Comparison of ENCODE assay signal across 12 mouse cellular contexts in genomic region chr4:46781109-46781508, GRCm38 (mm10).
DNase-seq lines count a peak whose midpoint lies in the region; ATAC-seq and TF ChIP-seq lines count a peak whose summit lies in the region.
"Had no signal": no experiment of that assay in that cellular context is flagged by ENCODE, and none has a peak within 500 bp of the region (broad histone marks: within the 10 kb centered on the region; RNA-seq: fewer than 3 reads in every experiment).

No protein-coding gene starts in this region.

- H3K36me3 ChIP-seq in forebrain, postnatal 0 days (ENCODE audit: insufficient read depth), result no peaks in the 10 kb centered on the region
- H3K36me3 ChIP-seq in forebrain, embryonic 16.5 days (ENCODE audit: control insufficient read depth, insufficient read depth), result no peaks in the 10 kb centered on the region
- no peaks in the 10 kb centered on the region for H3K36me3 ChIP-seq in kidney, embryonic 16.5 days (ENCODE audit: insufficient read depth, low read length)
- H3K36me3 ChIP-seq: lung, embryonic 15.5 days; neural tube, embryonic 12.5 days had no signal

- no peaks in the 10 kb centered on the region for H3K27me3 ChIP-seq in forebrain, postnatal 0 days (ENCODE audit: insufficient read depth, low read length)
- no peaks in the 10 kb centered on the region for H3K27me3 ChIP-seq in forebrain, embryonic 16.5 days (replicated peaks; ENCODE audit: control insufficient read depth, insufficient read depth, low read length)
- H3K27me3 ChIP-seq in kidney, embryonic 16.5 days (ENCODE audit: insufficient read depth, low read length), result no peaks in the 10 kb centered on the region
- H3K27me3 ChIP-seq: lung, embryonic 15.5 days; neural tube, embryonic 12.5 days had no signal

- ATAC-seq in forebrain, postnatal 0 days, result no peak
- no peak for ATAC-seq in forebrain, embryonic 16.5 days
- ATAC-seq in kidney, embryonic 16.5 days (ENCODE audit: low FRiP score, low TSS enrichment), result no peak

- no peak overlapping the region for H3K9ac ChIP-seq in forebrain, postnatal 0 days
- no peak overlapping the region for H3K9ac ChIP-seq in forebrain, embryonic 16.5 days (replicated peaks; ENCODE audit: low read depth, low read length)
- no peak overlapping the region for H3K9ac ChIP-seq in kidney, embryonic 16.5 days (replicated peaks; ENCODE audit: low read length)
- H3K9ac ChIP-seq: lung, embryonic 15.5 days; neural tube, embryonic 12.5 days had no signal

- no peak overlapping the region for H3K27ac ChIP-seq in forebrain, postnatal 0 days (ENCODE audit: low read depth, low read length)
- H3K27ac ChIP-seq in forebrain, embryonic 16.5 days (ENCODE audit: low read length), result no peak overlapping the region
- no peak overlapping the region for H3K27ac ChIP-seq in embryonic fibroblast, embryonic 13.5 days (ENCODE audit: insufficient read depth, low read length)
- H3K27ac ChIP-seq in kidney, embryonic 16.5 days (ENCODE audit: low read length), result no peak overlapping the region
- H3K27ac ChIP-seq: lung, embryonic 15.5 days; neural tube, embryonic 12.5 days had no signal

- no peak overlapping the region for H3K4me3 ChIP-seq in forebrain, postnatal 0 days (ENCODE audit: low read depth, low read length)
- H3K4me3 ChIP-seq in forebrain, embryonic 16.5 days (replicated peaks; ENCODE audit: low read length), result no peak overlapping the region
- H3K4me3 ChIP-seq in embryonic fibroblast, embryonic 13.5 days (ENCODE audit: insufficient read depth, low read length), result no peak overlapping the region
- H3K4me3 ChIP-seq in kidney, embryonic 16.5 days (ENCODE audit: low read length), result no peak overlapping the region
- H3K4me3 ChIP-seq: lung, embryonic 15.5 days; neural tube, embryonic 12.5 days had no signal

- 64% methylated on average over 6 of the region's 6 CpGs for WGBS in forebrain, postnatal 0 days
- WGBS in forebrain, embryonic 16.5 days, result 69% methylated on average over 6 of the region's 6 CpGs
- WGBS in kidney, embryonic 16.5 days, result 64% methylated on average over 6 of the region's 6 CpGs

- peak; percentile 46; the same call in 1 of the 2 replicates for TF ChIP-seq CTCF in forebrain, postnatal 0 days (IDR thresholded peaks at IDR 0.05; ENCODE audit: low read depth)
- TF ChIP-seq CTCF in embryonic fibroblast, embryonic 13.5 days (IDR thresholded peaks at IDR 0.05; ENCODE audit: borderline replicate concordance, insufficient read depth, low read length), result peak; percentile 23; the same call in 1 of the 2 replicates

- no peak overlapping the region for H3K4me2 ChIP-seq in forebrain, postnatal 0 days (ENCODE audit: low read depth)
- no peak overlapping the region for H3K4me2 ChIP-seq in forebrain, embryonic 16.5 days (ENCODE audit: low read length)
- H3K4me2 ChIP-seq in kidney, embryonic 16.5 days (replicated peaks; ENCODE audit: low read depth, low read length), result no peak overlapping the region
- H3K4me2 ChIP-seq: lung, embryonic 15.5 days; neural tube, embryonic 12.5 days had no signal

- no peaks in the 10 kb centered on the region for H3K9me3 ChIP-seq in forebrain, postnatal 0 days (ENCODE audit: low read length)
- H3K9me3 ChIP-seq in forebrain, embryonic 16.5 days (ENCODE audit: control insufficient read depth, low read length), result no peaks in the 10 kb centered on the region
- H3K9me3 ChIP-seq in kidney, embryonic 16.5 days (ENCODE audit: low read length), result no peaks in the 10 kb centered on the region; the same call in 1 of the 2 replicates
- H3K9me3 ChIP-seq: lung, embryonic 15.5 days had no signal

- no peak for TF ChIP-seq POLR2A in embryonic fibroblast, embryonic 13.5 days (IDR thresholded peaks at IDR 0.05; ENCODE audit: low read depth, low read length)

- DNase-seq in forebrain, postnatal 0 days, result no peak
- peak; percentile 30 for DNase-seq in right cerebral cortex, postnatal 4 days
- DNase-seq in right cerebral cortex, postnatal 36 days (ENCODE audit: low spot score in 2 of 2), result no peak
- peak; percentile 46 for DNase-seq in thymus, postnatal 14 days
- no peak for DNase-seq in cerebellum, adult 9-11 months
- DNase-seq: gastrocnemius, postnatal 36 days; kidney, adult 9 months had no signal

- no peaks in the 10 kb centered on the region for H3K4me1 ChIP-seq in forebrain, postnatal 0 days (ENCODE audit: insufficient read depth)
- no peaks in the 10 kb centered on the region for H3K4me1 ChIP-seq in forebrain, embryonic 16.5 days (replicated peaks; ENCODE audit: control insufficient read depth, insufficient read depth, low read length)
- no peaks in the 10 kb centered on the region for H3K4me1 ChIP-seq in embryonic fibroblast, embryonic 13.5 days (ENCODE audit: control insufficient read depth, insufficient read depth, low read length)
- no peaks in the 10 kb centered on the region for H3K4me1 ChIP-seq in kidney, embryonic 16.5 days (ENCODE audit: insufficient read depth, low read length)
- H3K4me1 ChIP-seq: lung, embryonic 15.5 days; neural tube, embryonic 12.5 days had no signal

Comparison
In these comparisons a context has a peak if more than half of its experiments do, and no peak if none do; other contexts are left out.
1. DNase-seq: peak in right cerebral cortex, postnatal 4 days (single experiment) and thymus, postnatal 14 days (single experiment); none in forebrain, postnatal 0 days (single experiment), right cerebral cortex, postnatal 36 days (0 of 2) and cerebellum, adult 9-11 months (single experiment).